Mouse (Mus musculus) E14TG2a.4 (cell line): ENCODE data around the gene S1pr5.

Source experiments
- CTCF ChIP-seq: conservative IDR thresholded peaks from 2 replicates; pipeline ENCODE4 v1.5.1; 2014; ENCODE audit warnings: low read length
- POU5F1 ChIP-seq: IDR thresholded peaks from 2 replicates; pipeline ENCODE4 v1.6.1; 2014; ENCODE audit warnings: low read length, borderline replicate concordance

DNA sequence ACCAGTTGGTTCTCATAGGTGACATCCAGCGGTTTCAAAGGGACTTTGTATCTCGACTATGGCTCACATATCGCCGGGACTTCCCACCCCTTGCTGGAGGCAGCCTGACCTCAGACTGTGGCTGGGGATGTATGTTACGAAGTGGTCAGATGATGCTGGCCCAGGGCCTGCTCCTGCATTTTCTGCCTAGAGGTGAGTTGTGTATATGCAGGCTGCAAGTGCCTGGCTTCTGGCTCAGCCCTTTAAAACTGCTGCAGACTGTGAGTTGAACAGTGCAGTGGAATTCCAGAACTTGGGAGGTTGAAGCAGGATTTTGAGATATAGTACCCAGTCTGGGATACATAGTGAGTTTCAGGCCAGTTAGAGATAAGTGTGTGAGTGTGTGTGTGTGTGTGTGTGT is 18.6 kb upstream of the S1pr5 start:
- TF ChIP-seq CTCF (no peak), POU5F1 (no peak)
